Mouse (Mus musculus) heart, postnatal 0 days (tissue): ENCODE measurements around the gene Otulin.
A peak's percentile ranks its signal among the peaks of the same experiment; 100 is the strongest.

Source experiments
- CTCF ChIP-seq: IDR thresholded peaks from 2 replicates; pipeline ENCODE4 v1.5.1; 2016; ENCODE audit warnings: antibody characterized with exemption, control low read depth, low read depth
- EP300 ChIP-seq: IDR thresholded peaks from 2 replicates; pipeline ENCODE4 v1.6.1; 2016; ENCODE audit warnings: antibody characterized with exemption, low read depth

- TF ChIP-seq CTCF = peak; percentile 86
- no peak for TF ChIP-seq EP300
These were observed 17.8 kb downstream of the Otulin start for GRCm38 (mm10) chr15:27612533-27613221.
